Mouse (Mus musculus) yolk sac, embryonic 10.5 days (tissue): ENCODE measurements around the gene Cetn4.

Experiments
- DNase-seq: peaks from one replicate; pipeline ENCODE4 v3.0.0-alpha.2; 2017; ENCODE audit warnings: low spot score

Gene Cetn4

DNA sequence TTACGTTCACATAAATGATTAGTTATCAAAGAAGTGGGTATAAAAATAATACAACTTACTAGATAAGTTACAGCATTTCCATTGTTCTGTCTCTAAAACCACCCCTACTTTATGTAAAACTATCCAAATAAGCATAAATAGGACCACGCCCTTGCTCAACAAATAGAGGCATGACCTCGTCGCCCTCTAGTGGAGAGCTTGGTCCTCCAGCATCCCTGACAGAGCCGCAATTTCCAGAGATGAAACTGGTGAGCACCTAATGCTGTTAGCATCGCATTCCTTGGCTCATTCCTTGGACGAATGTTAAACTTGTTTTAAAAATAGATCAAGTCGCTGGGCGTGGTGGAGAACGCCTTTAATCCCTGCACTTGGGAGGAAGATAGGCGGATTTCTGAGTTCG, 9.8 kb downstream of the Cetn4 start:
- peak; percentile 15 for DNase-seq

DNA sequence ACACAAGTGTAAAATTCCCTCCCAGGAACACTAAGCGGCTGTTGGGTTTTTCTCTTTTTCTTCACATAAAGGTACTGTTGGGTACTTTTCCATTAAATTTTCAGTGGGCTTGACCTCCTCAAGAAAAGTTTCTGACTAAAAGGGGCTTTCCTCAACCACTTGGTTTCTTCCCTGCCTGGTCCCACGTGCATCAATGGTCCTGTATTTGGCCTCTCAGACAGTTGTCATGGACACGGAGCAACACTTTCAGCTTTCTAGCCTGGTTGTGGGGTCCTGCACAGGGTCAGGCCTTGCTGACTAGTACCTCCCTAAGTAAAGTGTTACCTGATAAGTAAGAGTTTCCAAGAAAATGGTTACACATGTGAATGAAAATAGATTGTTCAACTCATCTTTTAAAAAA, 13.0 kb downstream of the Cetn4 start:
- DNase-seq, result no peak

DNA sequence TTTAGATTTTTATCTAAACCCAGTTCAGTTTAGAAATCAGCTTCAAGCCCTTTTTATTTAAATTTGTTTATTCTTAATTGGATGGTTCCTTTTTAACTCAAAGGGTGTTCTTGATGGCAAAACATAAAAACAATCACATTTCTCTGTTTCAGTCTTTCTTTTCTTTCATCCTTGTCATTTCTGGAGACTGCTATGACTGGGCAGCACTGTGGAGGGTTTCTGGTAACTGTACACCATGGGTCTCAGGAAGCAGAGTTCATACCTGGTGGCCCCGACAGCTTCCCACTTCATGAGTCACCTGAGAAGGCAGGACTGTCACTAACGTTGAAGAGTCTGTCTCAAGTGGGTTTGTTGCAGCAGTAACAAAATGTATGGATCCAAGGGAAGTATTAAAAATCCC, 19.9 kb downstream of the Cetn4 start:
- no peak for DNase-seq

DNA sequence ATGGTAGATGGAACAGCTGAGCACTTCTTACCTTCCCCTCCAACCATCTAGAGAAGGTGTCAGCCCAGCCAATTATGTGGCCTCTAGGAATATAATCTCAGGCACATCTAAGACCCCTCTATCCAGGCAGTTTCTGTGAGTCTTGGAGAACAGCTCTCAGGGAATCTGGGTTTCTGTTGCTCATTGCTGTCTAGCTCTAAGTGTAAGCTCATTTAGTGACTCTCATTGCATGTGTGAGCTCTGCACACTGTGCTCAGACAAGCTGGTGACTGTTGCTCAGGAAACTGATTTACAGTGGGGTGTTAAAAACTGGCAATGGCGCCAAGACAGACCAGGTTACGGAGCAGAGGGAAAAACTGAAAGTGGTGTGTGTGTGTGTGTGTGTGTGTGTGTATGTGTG, 20.6 kb downstream of the Cetn4 start:
- no peak for DNase-seq

DNA sequence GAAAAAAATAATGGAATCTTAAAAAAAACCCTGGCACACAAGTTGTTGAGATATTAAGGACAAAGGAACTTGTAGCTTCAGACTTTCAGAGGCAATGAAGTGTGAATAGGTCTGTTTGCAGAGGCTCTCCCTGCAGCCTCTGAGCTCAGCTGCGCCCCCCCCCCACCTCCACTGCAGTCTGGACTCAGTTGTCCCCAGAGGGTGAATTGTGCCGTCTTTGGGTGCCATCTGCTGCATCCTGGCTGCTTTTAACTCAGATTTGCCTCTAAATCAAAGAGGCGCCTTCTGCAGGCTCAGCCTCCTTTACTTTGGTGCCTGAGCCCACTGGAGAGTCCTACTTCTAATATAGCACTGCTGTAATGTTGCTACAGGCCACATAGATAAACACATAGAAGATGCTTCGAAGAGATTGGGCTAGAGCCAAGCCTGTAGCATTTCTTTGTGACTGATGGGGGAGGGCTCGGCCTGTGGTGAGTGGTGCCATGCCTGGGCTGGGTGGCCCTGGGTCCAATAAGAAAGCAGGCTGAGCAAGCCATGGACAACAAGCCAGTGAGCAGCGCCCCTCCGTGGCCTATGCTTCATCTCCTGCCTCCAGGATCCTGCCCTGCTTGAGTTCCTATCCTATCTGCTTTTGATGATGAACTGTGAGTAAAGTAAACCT, 21.5 kb downstream of the Cetn4 start:
- DNase-seq, result no peak

DNA sequence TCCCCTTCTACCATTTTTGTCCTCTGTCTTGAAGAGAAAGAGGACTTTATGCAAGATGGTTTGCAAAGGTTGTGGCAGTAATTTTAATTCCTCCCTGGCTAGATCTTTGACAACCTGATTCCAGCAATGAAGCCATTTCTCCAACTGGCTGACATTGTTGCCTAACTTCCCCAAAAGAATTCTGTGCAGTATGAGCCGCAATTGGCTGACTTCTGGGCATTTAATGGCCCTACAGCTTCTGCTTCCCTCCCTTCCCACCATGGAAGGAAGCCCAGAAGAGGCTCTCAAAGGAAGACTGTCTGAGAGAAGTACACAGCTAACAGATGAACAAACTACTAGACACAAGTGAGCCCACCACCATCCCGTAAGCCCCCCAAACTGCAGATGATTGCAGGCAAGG, 23.3 kb downstream of the Cetn4 start:
- no peak for DNase-seq

DNA sequence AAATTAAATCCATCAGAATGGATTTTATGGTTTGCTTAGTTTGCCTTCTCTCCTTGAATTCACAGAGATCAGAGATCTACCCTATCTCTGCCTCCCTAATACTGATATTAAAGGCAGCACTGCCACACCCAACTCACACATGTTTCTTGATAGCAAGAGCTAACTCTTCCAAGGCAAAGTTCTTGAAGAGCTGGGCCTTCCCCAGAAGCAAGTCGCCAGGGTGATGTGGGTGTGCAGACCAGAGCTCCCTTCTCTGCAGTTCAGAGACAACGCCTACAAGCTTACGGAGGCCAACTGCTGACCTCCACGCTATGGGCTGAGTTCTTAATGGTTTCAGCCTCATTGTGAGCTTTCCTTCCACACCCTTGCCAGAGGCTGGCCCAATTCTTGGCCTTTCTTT, 29.3 kb downstream of the Cetn4 start:
- DNase-seq, result no peak

DNA sequence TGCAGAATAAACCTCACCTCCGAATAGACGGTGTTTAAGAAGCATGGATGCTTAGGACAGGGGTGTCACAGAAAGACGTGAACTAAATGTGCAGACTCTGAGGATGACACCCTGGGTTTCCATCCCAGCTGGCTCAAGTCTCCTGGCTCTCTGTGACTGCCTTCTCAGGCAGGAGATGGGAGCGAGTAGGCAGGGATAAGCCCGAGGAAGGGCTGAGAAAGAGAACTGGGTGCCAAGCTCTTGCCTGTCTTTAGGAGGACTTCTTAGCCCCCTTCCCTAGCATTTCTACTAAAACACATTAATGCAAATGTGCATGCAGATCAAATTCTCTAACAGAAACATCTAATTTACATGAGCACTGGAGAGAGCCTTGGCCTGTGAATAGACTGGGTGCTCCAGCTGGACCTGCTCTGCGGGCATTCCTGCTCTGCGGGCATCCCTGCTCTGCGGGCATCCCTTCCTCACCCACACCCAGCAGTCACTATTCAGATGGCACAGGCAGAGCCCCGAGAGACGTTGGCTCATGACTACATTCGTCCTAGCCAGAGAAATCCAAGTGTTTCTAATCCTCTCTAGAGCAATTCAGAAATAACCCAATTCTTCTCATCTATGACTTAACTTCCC, 30.1 kb downstream of the Cetn4 start:
- no peak for DNase-seq

DNA sequence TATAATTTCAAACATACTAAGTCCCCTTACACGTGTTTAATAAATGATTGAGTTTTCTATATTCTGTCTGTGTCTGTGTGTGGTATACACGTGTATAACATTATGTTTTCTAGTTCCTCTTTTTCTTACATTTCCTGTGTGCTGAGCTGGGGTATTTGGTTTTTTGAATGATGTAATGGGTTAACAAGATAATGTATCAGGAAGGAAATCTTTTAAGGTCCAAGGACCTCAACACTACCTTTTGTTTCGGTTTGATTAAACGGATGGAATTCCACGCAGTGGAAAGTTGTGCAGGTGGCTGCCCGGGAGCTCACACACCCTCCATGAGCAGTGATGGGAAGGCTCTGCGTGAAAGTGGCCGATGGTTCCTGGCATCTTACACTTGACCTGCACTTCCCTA, 31.6 kb downstream of the Cetn4 start:
- no peak for DNase-seq

DNA sequence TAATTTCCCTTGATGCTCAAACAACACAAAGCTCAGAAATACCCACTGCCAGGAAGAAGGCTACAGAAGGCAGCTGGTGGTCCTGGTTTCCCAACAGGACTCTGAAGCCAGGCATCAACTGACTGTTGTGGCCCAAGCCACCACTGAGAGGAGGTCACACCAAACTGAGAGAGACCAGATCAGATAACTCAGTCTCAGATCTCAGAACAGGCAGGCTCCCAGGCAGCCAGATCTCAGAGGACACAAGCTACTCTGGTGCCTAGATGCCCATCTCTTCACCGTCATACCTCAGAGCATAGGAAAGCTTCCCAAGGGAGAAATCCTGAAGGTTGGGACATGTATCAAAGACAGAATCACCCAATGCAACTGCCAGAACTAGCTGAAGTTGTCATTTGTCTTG, 32.3 kb downstream of the Cetn4 start:
- DNase-seq, result no peak

DNA sequence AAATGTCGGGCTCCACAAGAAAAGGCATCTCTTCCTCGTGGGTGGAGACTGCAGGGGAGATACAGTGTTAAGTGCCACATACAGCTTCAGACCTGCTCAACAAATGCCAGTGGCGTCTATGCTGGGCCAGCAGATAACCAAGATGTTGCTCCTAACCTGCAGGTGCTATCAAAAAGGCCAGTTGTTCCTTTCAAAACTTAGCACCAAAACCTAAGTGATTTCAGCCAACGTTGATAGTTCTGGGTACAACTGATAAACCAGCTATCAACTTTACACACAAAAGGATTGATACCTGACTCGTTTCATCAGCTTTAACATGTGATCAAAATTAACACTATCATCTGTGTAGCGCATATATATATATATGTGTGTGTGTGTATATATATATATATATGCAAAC, 37.8 kb downstream of the Cetn4 start:
- DNase-seq, result no peak

DNA sequence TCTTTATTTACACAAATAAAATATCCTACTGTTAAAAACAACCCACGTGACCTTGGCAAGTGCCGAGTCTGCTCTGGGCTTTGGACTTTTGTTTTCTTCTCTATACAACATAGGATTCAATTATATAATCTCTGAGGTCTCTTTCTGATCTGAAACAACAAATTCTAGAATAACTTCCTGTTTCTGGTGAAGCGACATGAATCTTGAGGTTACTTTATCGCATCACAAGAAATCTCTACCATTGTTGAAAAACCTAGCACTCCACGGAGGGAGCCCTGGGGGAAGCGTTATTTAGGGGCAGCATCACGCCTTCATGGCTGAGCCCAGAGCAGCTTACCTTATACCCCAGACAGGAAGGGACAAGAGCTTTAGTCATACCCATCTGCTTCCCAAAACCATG, 39.4 kb downstream of the Cetn4 start:
- DNase-seq, result no peak

DNA sequence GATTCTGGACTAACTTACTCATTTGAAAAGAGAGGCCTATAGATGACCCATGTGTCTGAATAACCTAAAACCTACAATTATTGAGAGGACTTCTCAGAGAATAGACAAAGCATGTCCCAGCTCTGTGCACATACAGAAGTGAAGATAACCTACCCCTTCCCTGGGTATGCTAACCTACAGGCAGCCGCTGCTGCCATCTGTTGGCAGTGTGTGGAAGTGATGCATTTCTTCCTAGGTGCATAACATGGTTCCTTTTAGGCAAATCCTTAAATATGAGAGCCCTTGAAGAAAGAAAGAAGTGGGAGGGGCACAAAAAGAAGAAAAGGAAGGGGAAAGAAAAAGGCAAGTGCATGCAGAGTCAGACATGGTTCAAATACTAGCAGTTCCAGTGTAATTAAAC, 41.3 kb downstream of the Cetn4 start:
- DNase-seq, result no peak

DNA sequence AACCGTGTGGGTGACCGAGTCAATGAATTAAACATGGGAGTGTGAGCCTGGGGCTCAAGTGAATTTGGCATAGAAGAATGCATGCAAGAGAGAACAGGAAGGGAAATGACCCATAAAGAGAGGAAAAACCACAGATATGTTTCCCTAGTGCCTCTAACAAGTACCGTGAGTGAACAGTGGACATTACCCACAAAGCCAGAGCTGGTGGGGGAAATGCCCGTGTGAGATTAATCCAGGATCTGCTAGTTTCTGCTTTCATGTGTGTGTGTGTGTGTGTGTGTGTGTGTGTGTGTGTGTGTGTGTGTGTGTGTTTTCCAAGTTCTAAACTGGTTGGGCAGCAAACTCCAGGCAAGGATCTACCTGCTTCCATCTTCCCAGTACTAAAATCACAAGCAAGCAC, 42.6 kb downstream of the Cetn4 start:
- no peak for DNase-seq

DNA sequence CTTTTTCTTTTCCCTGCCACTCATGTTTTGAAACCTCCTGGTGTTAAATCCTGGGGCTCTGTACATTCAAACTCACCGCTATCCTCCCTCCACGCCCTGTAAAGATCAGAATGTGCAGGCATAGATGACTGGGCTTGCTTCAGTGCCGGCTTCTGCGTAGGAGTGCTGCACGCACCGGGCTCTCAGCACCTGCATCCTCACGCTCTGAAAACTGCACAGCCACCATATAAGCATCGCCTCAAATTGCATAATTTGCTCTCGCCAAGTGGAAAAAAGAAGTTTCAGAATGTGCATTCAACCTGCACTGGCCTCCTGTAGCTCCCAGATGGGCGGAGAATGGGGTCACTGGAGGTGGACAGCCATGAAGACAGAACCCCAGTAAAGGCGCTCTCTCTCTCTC, 44.2 kb downstream of the Cetn4 start:
- DNase-seq, result no peak

DNA sequence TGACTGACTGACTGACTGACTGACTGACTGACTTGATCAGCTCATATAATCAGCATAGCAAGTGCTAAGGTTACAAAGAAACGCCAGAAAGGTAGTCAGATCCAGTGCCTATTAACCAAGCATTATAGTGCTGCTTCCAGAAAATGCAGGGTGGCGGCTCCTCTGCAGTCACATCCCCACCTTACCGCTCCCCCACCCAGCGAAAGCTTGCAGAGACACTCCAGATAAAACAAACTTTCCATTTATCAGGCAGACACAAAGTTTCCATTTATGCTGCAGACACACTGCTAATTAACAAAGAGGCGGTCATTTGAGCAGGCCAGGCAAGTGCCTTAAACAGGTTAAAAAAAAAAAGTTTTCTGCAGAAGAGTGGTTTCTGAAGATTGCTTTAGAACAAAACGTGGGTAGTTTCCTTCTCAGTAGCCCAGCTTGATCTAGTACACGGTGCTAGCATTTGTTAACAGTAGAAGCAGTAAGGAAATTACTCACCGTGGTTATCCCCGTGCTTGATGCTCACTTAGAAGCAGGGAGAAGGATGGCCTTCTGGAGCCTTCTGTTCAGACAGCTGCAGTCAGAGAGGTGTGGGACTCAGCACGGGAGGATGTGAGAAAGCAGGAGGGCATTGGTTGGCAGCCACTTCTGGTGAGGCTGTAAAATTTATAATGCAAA, 53.0 kb downstream of the Cetn4 start:
- DNase-seq, result no peak

DNA sequence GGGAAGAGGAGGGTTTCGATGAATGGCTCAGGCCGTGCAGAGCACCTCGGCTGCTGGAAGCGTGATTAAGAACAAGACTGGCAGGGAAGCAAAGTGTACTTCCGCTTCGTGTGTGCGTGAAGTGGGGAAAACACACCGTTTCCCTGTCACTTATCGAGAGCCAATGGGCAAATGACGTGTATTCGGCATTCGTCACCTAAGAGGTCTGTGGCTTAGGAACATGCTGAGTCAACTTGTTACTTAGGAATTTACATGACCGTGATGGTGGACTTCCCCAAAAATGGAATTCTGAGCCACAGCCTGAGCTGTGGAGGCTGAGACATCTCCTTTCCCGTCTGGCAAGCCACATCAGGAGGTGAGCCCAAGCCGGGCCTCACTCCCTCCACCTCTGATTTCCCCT, 54.7 kb downstream of the Cetn4 start:
- DNase-seq, result no peak
